Mouse (Mus musculus) liver, adult (tissue): Measurements from ENCODE around the gene Zbtb16.
A peak's percentile ranks its signal among the peaks of the same experiment; 100 is the strongest.

Experiments used
- GATA4 ChIP-seq: IDR thresholded peaks from 2 replicates; pipeline ENCODE4 v1.6.1; 2014; ENCODE audit warnings: mild to moderate bottlenecking, low read length; ENCODE audit not compliant: insufficient replicate concordance

Zbtb16 gene

DNA sequence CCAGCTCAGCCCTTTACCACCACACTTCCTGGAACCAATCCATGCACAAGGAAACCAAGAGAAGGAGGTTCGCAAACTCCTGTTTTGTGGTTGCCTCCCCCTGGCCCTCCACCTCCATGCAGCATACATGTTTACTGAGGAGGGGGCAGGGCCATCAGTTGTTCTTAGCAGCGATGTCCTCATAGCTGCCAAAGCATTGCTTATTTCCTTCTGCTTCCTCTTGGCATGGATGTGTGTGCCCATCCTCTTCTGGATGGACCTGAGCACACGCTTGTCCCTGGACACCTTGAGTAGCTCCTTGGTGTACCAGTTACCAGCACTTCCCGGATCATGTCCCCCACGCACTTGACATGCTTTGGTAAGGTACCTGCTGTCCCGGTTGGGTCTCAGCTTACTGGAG, 64.5 kb downstream of the Zbtb16 start:
- no peak for TF ChIP-seq GATA4

- no peak for TF ChIP-seq GATA4
These were observed 67.1 kb downstream of the Zbtb16 start for GRCm38 (mm10) chr9:48768965-48769364.

DNA sequence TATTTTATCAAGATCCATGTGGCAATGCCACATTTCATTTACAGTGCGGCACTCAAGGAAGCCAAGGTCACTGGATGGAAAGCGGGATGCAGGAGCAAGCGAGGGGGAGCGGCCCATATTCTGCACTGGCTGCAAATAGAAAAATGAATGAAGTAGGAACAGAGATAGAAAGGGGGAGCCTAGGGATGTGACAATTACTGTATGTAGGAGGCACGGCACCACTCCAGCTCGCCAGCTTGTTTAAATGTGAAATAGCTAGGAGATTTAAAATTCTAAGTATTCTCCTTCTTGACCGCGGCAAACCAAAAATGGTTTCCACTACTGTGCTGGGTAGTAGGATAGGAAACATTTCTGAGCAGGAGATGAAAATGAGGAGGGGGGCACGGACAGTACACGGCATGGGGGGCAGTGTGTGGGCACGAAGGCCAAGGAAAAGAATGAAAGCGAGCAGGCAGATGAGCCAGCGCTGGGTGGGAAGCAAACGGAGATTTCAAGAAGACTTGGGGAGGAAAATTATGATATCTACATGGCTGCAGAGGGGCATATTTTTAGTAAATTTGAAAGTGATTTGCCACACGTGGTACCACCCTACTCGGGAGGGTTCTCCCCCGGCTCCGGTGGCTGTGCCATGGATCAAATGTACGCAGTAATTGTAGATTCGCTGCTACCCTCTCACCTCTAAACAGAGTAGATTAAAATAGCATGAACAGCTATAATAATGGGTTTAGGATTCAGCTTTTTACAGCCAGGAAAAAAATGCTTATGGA, 68.2 kb downstream of the Zbtb16 start:
- TF ChIP-seq GATA4 = no peak

- no peak for TF ChIP-seq GATA4
These were observed 70.1 kb downstream of the Zbtb16 start for GRCm38 (mm10) chr9:48765927-48766326.

- no peak for TF ChIP-seq GATA4
These were observed 71.7 kb downstream of the Zbtb16 start for GRCm38 (mm10) chr9:48764311-48764710.

DNA sequence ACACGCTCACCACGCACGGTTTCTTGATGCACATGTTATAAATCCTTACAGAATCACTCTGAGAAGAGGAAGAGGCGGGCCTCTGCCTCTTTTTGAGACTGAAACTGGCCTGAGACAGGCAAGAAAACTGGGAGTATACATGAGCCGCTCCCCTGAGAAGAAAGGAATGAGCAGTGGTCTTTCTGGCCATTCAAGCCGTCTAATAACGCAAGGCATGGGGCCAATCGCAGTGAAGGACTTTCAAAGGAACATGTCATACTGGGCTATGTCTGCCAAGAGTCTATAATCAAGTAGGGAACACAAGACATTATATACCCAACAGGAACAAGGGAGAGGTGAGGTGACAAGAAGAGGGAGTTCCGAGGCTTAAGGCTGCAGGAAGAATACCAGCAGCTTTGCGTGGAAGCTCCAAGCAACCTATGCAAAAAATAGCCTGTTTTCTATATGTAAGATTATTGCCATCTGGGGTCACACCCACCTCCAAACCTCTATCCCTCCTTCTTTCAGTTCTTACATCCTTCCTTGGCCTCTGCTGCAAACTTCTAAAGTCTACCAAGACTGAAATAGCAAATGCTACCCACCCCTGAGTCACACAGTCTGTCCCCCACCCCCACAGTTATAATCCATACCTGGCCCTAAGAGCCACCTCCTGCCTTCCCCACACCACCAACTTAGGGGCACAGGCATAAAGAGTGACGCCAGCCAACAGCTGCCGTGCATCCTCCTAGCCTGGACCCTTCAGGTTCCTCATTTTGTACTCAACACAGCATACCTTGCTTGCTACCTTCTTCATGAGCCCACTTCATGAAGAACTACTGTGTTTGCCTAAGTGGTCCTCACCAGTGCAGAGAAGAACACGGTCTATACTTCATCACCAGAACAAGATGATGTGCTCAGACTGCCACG, 74.0 kb downstream of the Zbtb16 start:
- no peak for TF ChIP-seq GATA4

DNA sequence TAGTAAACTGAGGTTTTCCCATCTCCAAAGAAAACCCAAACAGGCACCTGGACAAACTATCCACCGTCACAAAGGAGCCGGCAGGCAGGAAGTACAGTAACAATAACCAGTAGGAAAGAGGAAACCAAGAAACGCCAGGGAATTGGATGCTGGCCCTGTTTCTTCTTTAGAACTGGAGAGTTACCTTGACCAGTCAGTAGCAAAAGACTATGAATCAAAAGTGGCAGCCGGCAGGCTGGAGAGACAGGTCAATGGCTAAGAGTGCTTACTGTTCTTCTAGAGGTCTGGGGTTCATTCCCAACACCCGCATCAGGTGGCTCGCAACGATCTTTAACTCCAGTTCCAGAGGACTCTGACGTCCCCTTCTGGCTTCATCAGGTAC, 74.9 kb downstream of the Zbtb16 start:
- no peak for TF ChIP-seq GATA4

DNA sequence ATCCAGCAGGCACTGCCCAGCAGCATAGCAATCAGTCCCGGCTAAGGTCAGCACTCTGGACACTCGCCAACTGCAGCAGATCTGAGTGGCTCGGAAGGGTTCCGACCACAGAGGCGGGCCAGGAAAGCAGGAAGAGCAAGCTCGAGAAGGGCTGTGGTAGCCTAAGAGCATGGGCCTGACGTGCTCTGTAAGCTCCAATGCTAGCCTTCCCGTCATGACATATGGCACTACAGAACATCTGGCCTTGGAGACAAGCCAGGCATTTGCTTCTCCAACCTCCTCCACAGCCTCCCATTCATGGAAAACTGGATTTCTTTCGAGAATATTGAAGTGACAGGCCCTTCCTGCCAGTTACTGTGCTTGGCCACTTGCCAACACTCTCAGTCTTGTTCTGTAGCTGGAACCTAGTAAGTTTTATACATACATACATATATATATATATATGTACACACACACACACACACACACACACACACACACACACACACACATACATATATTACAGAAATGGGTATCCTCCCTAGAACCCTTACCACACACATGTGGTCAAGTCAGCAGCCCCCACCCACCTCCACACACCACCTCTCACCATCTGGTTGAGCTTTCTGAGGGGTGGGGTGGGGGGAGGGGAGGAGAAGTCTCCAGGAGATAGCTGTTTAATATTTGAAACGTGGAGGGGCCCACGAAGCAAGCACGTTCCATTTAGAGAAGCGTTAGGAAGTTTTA, 75.4 kb downstream of the Zbtb16 start:
- TF ChIP-seq GATA4 = no peak

GRCm38 (mm10) chr9:48759098-48759497, 76.9 kb downstream of the Zbtb16 start:
- TF ChIP-seq GATA4 = no peak

GRCm38 (mm10) chr9:48757650-48758580, 78.1 kb downstream of the Zbtb16 start:
- no peak for TF ChIP-seq GATA4

GRCm38 (mm10) chr9:48756261-48756812, 79.7 kb downstream of the Zbtb16 start:
- TF ChIP-seq GATA4 = no peak

DNA sequence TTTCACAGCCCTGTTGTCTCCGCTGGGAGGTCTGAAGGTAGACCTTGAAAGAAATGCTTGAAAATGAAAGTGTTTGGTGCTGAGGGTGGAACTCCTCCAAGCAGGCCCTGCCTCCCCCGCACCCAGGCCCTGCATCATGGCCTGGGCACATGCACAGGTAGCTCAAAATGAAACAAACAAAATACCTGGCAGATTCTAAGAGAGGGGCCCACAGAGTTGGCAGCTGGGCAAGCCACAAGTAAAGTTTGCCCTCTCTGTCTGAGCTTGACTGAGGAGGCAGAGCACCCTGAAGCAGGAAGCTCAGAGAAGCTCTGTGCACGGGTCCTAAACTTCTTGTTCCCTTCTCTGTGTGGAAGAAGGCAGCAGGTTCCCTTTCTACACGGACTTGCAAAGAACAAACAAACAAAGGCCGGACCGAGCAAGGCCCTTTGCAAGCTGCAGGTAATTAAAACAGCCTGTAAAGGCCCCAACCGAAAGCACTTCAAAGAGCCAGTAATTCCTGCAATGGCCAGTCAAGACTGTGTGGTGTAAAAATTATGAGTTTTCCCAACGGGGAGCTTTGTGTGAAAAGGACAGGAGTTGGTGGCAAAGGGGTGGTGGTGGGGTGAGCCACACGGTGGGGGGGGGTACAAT, 80.5 kb downstream of the Zbtb16 start:
- TF ChIP-seq GATA4 = no peak

DNA sequence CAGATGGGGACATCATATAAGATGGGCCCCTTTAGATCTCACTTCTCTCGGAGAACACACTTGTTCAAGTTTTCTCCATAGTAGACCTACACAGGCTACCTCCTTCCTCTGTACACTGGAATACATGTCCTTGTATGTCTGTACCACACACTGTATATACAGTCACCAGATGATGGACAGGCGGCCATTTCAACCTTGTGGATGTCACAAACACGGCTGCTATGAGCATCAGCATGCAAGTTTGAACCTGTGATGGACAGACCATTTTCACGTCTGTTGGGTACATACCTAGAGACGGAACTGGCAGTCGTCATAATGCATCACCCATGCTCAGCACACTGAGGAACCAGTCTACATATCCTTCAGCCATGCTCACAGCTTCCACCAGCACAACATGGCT, 81.6 kb downstream of the Zbtb16 start:
- TF ChIP-seq GATA4 = no peak

DNA sequence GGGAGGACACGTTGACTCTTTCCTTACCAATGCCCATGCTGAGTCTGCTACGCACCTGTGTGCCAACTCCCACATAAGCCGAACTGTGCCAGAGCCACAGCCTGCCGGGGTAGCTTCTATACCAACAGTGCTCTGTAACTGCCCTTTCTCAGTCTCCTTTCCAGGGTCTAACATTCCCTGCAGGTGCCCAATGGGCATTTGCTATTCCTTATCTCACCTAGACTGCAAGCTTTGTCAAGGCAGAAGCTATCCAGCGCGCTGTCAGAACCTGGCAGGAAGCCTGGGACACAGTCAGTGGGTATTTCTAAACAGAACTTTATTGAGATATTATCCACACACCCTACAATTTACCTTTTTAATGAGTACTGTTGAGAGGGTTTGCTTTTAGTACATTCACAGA, 82.1 kb downstream of the Zbtb16 start:
- TF ChIP-seq GATA4 = no peak

- TF ChIP-seq GATA4 = 0 out of 2 replicates have a peak, but pooled peaks have one; percentile 15
These were observed 84.1 kb downstream of the Zbtb16 start for GRCm38 (mm10) chr9:48751900-48752299.
